Mouse (Mus musculus) cerebellum, postnatal 25 days (tissue): Measurements from ENCODE around the gene Stau1.

ENCODE experiments used
- DNase-seq, 2 experiments: peaks; one replicate each; pipeline ENCODE4 v3.0.0; 2021; ENCODE audit warnings: mixed read lengths in 2 of 2

The Stau1 gene

GRCm38 (mm10) chr2:166983351-166983894 is 12.7 kb downstream of the Stau1 start:
- no peak for DNase-seq

DNA sequence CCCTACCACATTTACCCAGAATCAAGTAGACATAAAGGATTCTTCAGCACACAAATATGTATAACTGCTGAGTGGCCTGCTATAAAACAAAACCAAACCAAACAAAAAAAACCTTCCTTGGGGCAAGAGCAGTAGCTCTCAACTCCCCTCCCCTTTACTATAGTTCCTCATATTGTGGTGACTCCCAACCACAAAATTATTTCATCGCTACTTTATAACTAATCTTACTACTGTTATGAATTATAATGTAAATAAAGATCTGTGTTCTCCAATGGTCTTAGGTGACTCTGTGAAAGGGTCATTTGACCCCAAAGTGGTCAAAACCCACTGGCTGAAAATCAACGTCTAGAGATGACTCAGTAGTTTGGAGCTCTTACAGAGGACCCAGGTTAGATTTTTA is 15.9 kb downstream of the Stau1 start:
- DNase-seq: no peak

DNA sequence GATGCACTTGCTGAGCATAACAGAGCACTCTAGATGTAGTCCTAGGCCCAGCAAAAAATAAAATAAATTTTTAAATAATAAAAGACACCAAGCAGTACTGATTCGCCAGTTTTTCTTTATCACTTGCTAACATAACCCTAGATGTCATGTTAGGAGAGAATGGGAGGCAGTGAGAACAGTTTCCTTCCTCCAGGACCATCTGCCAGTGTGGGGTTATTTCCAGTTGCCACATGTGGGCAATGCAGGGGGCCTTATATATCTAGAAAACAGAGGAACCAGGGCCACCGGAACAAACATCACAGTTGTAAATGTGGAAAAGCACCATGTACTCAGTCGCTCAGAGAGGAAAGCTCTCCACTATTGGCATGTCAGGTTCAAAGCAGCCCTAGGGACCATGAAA is 18.6 kb downstream of the Stau1 start:
- DNase-seq: no peak

- no peak for DNase-seq
Measured at GRCm38 (mm10) chr2:166976356-166976755, 19.7 kb downstream of the Stau1 start.

GRCm38 (mm10) chr2:166974177-166974872 is 21.8 kb downstream of the Stau1 start:
- DNase-seq: no peak

- no peak for DNase-seq
Measured at GRCm38 (mm10) chr2:166973153-166973552, 22.9 kb downstream of the Stau1 start.

DNA sequence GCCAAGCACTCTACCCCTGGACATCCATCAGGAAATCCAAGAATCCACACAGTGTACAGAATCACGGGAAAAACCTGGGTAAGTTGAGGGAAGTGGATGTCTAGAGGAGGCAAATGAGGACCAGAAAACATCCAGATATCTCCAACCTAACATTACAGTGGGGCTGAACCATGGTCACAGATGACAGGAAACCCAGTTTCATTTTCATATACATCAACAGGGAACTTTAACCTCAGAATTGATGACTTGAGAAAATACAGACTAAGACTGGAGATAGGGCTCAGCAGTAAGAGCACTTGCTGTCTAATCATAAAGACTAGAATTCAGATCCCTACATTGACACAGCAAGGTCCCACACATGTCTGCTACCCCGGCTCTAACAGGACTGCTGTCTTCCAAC is 31.3 kb downstream of the Stau1 start:
- DNase-seq: no peak

- DNase-seq: no peak
Measured at GRCm38 (mm10) chr2:166963257-166963656, 32.8 kb downstream of the Stau1 start.

DNA sequence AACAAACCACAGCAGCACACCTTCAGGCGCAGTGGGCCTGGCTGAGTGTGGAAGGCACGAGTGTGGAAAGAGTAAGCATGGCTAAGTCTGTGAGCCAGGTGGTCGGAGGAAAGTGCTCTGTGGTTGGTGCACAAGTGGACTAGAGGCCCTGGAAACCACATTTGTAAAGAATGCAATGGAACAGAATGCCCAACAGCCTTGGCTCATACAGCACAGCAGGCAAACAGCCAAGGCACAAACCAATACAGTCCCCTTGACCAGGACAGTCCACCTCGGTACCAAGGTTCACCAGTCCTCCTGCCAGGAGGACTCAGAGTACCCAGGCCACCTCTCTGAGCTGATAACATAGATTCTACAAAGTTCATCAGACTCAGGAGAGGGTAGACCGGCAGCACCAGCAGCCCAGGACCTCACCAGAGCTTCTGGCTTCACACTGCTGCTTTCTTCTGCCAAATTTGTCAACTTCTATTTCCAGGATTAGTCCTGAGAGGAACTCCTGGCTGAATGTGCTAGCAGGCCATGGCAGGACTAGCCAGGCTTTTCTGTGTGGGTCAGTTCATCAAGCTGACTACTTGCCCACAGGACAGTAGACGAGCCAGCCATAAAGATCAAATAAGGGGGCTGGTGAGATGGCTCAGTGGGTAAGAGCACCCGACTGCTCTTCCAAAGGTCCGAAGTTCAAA is 35.3 kb downstream of the Stau1 start:
- peak; percentile 40 to 61 for DNase-seq

DNA sequence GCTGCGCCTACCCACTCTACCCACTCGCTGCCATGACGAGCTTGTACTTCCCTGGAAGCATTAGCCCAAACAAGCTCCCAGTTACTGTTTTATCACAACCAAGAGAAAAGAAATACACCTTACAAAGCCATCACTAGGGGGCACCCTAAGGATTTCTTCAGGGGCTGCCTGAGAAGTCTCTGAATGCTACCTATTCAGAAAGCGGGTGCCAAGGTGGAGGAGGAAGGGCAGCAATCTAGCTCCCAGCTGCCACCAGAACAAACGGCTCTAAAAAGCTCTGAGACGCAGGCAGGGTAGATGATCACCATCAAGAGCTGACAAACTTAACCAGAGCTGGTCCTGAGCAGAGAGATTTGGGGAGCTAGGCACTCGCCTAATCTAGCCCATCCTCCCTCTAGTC is 39.3 kb downstream of the Stau1 start:
- DNase-seq: peak; percentile 60 to 78

- no peak for DNase-seq
Measured at GRCm38 (mm10) chr2:166952151-166952550, 43.9 kb downstream of the Stau1 start.

DNA sequence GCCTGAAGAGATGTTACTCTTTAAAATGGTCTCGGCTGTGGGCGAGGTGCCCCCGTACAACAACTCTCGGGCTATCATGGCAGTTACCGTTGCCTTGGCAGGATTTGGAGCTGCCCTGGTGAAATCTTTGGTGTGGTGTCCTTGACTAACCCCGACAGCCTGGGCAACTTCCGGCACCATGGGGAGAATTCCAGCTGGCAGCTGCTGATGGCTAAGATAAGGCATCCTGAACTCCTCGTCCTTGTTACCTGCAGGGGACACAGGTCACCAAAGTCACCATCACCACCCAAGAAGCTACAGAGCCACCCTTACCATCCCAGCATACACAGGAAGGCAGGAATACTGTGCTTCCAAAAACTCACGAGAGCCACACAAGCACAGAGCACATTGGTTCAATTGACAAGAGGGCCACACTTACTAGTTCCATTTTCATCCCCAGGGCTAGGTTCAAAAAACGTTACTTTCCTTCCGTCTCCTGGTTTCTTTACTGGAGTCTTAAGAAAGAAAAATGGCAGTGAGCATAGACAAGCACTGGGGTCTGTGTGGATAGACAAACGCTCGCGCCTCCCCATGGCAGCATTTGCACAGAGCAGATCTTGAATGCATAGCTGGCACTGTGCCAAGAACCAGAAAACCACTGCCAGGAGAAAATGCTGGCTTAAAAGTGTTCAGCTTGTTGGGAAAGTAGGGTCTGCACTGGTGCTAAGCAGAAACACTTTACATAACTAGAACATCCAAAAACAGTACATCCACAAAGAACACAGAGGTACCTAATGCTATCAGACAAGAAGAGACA is 45.0 kb downstream of the Stau1 start:
- DNase-seq: peak; percentile 47 to 69

- DNase-seq: no peak
Measured at GRCm38 (mm10) chr2:166948936-166949335, 47.2 kb downstream of the Stau1 start.

GRCm38 (mm10) chr2:166948246-166948645 is 47.9 kb downstream of the Stau1 start:
- no peak for DNase-seq

- no peak for DNase-seq
Measured at GRCm38 (mm10) chr2:166945456-166945855, 50.6 kb downstream of the Stau1 start.

GRCm38 (mm10) chr2:166944346-166944745 is 51.8 kb downstream of the Stau1 start:
- DNase-seq: no peak

- DNase-seq: no peak
Measured at GRCm38 (mm10) chr2:166943146-166943545, 53.0 kb downstream of the Stau1 start.

DNA sequence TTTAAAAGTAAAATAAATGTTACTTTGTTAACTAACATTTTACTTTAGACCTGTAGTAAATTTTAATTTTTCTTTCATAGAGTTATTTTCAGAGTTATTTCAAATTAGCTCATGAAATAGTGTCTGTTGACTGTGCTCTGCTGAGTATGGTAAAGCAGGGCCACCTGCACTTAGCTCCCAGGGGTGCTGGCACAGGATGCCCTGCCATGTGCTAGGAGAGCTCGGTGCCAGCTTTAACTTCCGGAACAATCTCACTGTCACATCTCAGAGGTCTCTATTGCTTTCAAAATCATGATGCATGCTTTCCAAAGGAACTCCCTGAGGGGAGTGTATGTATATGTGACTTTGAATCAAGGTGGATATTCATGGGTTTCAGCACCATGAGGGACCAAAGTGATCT is 59.9 kb downstream of the Stau1 start:
- peak; percentile 52 to 68 for DNase-seq

DNA sequence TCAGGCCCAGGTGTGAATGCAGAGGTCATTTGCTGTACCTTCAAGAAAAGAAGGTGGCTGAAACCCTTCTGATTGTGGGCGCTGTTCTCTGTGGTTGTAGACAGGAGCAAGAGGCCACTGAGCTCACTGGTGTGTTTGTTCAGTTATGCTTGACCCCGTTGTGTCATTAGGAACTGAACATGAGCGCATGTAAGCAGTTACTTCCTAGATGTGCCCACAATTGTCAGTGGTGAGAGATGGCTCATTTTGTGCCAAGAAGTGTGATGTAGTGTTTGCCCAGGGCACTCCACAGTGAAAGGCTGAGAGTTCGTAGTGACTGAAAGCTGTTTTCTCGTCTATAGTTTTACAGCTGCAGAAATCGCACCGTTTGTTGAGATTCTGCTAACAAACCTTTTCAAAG is 60.5 kb downstream of the Stau1 start:
- DNase-seq: no peak

GRCm38 (mm10) chr2:166934416-166934815 is 61.7 kb downstream of the Stau1 start:
- DNase-seq: peak in 1 of 2 experiments; percentile 51

DNA sequence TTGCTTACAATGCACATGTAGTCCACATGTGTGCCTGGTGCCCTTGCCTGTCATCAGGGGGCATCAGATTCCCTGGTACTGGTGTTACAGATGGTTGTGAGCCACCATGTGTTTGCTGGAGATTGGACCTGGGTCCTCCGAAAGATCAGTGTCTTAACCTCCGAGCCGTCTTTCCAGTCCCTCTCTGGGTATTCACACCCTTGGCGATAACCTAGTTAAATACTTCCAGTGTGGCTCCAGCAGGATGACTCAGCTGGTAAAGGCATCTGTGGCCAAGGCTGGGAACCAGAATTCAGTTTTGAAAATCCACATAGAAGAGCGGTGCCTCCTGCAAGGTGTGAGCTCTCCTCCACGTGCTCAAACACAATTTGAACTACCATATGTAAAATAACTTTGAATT is 62.2 kb downstream of the Stau1 start:
- DNase-seq: no peak

DNA sequence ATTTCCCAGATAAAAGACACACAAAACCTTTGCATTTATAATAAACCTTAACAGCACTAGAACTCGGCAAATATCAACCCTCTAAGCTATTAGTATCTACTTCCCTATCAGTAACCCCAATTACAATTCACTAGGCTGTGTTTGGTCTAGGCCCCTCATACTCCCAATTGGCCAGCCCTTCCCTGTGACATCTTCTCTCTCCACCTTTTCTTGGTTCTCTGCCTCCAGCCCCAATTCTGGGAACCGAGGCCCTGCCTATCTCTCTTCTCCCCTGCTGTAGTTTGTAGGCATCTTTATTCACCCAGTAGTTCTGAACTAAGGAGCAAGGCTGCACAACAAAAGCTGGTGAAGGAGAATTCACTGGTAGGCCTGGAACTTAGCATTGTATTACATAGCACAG is 72.1 kb downstream of the Stau1 start:
- DNase-seq: no peak

DNA sequence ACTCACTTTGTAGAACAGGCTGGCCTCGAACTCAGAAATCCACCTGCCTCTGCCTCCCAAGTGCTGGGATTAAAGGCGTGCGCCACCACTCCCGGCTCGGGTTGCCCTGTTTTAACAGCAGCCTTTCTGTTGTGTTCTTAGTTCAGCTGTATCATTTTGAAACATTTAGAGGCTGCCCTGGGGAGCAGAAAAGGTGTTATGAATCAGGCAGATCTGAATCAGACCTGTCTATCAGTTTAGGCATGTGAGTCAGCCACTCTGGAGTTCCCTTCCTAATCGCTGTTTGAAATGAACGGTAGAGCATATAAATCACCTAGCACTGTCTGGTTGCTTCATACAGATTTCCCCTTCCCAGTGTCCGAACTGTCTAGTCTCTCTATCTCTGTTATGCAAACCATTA is 85.6 kb downstream of the Stau1 start:
- no peak for DNase-seq

DNA sequence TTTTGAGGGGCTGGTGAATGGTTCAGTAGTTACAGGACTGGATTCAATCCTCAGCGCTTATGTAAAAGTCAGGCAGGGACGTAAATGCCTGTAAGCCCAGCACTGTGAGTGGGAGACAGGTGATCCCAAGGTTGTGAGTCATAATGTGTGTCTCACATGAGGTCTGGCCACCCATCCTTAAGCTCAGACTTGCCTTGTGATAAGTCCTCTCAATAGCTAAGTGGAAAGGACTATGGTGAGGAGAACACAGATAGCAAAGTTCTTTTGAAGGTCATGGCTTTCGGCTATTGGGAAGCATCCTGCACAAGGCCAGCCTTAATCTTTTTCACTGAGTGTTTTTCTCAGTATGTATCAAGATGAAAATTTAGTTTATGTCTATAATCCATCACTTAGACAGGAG is 86.4 kb downstream of the Stau1 start:
- no peak for DNase-seq
